Mouse (Mus musculus): ENCODE data around the gene Gm20481. TPM values are rescaled to one million over a fixed set of nuclear protein-coding genes. Genes with fewer than 3 reads are reported as not detected.
"Not testable (repeated sequence)": the region's sequence is repeated elsewhere in the genome, so short reads cannot be mapped to it uniquely, and the experiment has no call there.

The Gm20481 gene
- polyA plus RNA-seq (2012; rRNA removed): not detected in 2 replicates

- 57% methylated on average over 6 of the region's 11 CpGs for WGBS
- not testable (repeated sequence) for DNase-seq (ENCODE audit: low read depth, low spot score)
Observed at GRCm38 (mm10) chr17:34969822-34970221, at the start of gene Gm20481. TSS of gene Gm20481 (plus strand) at chr17:34969912.

- no peak for DNase-seq (ENCODE audit: low read depth, low spot score)
- WGBS: 56% methylated on average over 6 of the region's 6 CpGs
Observed at GRCm38 (mm10) chr17:34922939-34923338, 46.8 kb upstream of the Gm20481 start.

GRCm38 (mm10) chr17:34924258-34924657, 45.5 kb upstream of the Gm20481 start:
- 76% methylated on average over 5 of the region's 5 CpGs for WGBS
- DNase-seq (ENCODE audit: low read depth, low spot score): no peak

- 89% methylated on average over 18 of the region's 18 CpGs for WGBS
- no peak for DNase-seq (ENCODE audit: low read depth, low spot score)
Observed at GRCm38 (mm10) chr17:34927306-34928019, 42.2 kb upstream of the Gm20481 start.

GRCm38 (mm10) chr17:34928841-34929240, 40.9 kb upstream of the Gm20481 start:
- 77% methylated on average over 4 of the region's 4 CpGs for WGBS
- no peak for DNase-seq (ENCODE audit: low read depth, low spot score)

- peak; percentile 95 for DNase-seq (ENCODE audit: low read depth, low spot score)
- under 1% methylated on average over 38 of the region's 38 CpGs for WGBS
Observed at GRCm38 (mm10) chr17:34931061-34931734, 38.5 kb upstream of the Gm20481 start, which contains the start of gene Neu1. TSS of gene Neu1 (plus strand) at chr17:34931253.

GRCm38 (mm10) chr17:34931735-34932098, 38.0 kb upstream of the Gm20481 start:
- WGBS: 4% methylated on average over 14 of the region's 14 CpGs
- no peak for DNase-seq (ENCODE audit: low read depth, low spot score)

- DNase-seq (ENCODE audit: low read depth, low spot score): no peak
- 43% methylated on average over 8 of the region's 8 CpGs for WGBS
Observed at GRCm38 (mm10) chr17:34932287-34932686, 37.4 kb upstream of the Gm20481 start.

GRCm38 (mm10) chr17:34934031-34934430, 35.7 kb upstream of the Gm20481 start:
- DNase-seq (ENCODE audit: low read depth, low spot score): no peak
- WGBS: 75% methylated on average over 24 of the region's 24 CpGs

- DNase-seq (ENCODE audit: low read depth, low spot score): no peak
- 68% methylated on average over 8 of the region's 8 CpGs for WGBS
Observed at GRCm38 (mm10) chr17:34934830-34935229, 34.9 kb upstream of the Gm20481 start.

- WGBS: 70% methylated on average over 6 of the region's 6 CpGs
Observed at GRCm38 (mm10) chr17:34937960-34938505, 31.7 kb upstream of the Gm20481 start.

GRCm38 (mm10) chr17:34941344-34942041, 28.2 kb upstream of the Gm20481 start:
- no peak for DNase-seq (ENCODE audit: low read depth, low spot score)
- 23% methylated on average over 15 of the region's 15 CpGs for WGBS

More at GRCm38 (mm10) chr17:34937960-34938505, 31.7 kb upstream of the Gm20481 start:
- DNase-seq (ENCODE audit: low read depth, low spot score): no peak

GRCm38 (mm10) chr17:34943128-34943815, 26.4 kb upstream of the Gm20481 start:
- no peak for DNase-seq (ENCODE audit: low read depth, low spot score)
- 43% methylated on average over 4 of the region's 4 CpGs for WGBS

- DNase-seq (ENCODE audit: low read depth, low spot score): no peak
Observed at GRCm38 (mm10) chr17:34944362-34944761, 25.4 kb upstream of the Gm20481 start.

- no peak for DNase-seq (ENCODE audit: low read depth, low spot score)
- WGBS: 77% methylated on average over 5 of the region's 5 CpGs
Observed at GRCm38 (mm10) chr17:34946486-34947140, 23.1 kb upstream of the Gm20481 start.

GRCm38 (mm10) chr17:34947606-34948005, 22.1 kb upstream of the Gm20481 start:
- WGBS: 8% methylated on average over 8 of the region's 8 CpGs
- DNase-seq (ENCODE audit: low read depth, low spot score): no peak

GRCm38 (mm10) chr17:34948721-34949552, 20.8 kb upstream of the Gm20481 start:
- WGBS: 38% methylated on average over 9 of the region's 9 CpGs
- DNase-seq (ENCODE audit: low read depth, low spot score): not testable (repeated sequence)

GRCm38 (mm10) chr17:34949553-34949969, 20.2 kb upstream of the Gm20481 start:
- no peak for DNase-seq (ENCODE audit: low read depth, low spot score)
- 44% methylated on average over 4 of the region's 4 CpGs for WGBS

Data from large intestine, adult 2 months (tissue).